Mouse (Mus musculus) limb, embryonic 13.5 days (tissue): ENCODE data around the gene Exoc6. TPM values are rescaled to one million over a fixed set of nuclear protein-coding genes. Genes with fewer than 3 reads are reported as not detected.
A peak's percentile ranks its signal among the peaks of the same experiment; 100 is the strongest.

Experiments
- ATAC-seq: fragments of 200-750 bp; cut with Nextera tagmentation; 2 replicates; pipeline ENCODE4 v1.8.0; 2017; ENCODE audit warnings: low read depth, moderate number of reproducible peaks, moderate TSS enrichment; ENCODE audit not compliant: low FRiP score
- H3K27ac ChIP-seq: fragments of 300-500 bp; sonication (generic); 2 replicates; pipeline ENCODE4 v1.5.1; 2015; ENCODE audit warnings: inconsistent platforms, mild to moderate bottlenecking, moderate library complexity
- H3K27me3 ChIP-seq: fragments of 300-500 bp; sonication (generic); 2 replicates; pipeline ENCODE4 v1.6.1; 2015; ENCODE audit warnings: mild to moderate bottlenecking, inconsistent platforms
- H3K36me3 ChIP-seq: fragments of 300-500 bp; sonication (generic); 2 replicates; pipeline ENCODE4 v1.6.1; 2015; ENCODE audit warnings: inconsistent platforms, mild to moderate bottlenecking, moderate library complexity
- H3K4me1 ChIP-seq: fragments of 300-500 bp; sonication (generic); 2 replicates; pipeline ENCODE4 v1.6.1; 2015; ENCODE audit warnings: inconsistent platforms
- H3K4me2 ChIP-seq: fragments of 300-500 bp; sonication (generic); replicated peaks from 2 replicates; pipeline ENCODE4 v1.6.1; 2015; ENCODE audit warnings: inconsistent platforms, mild to moderate bottlenecking, moderate library complexity
- H3K4me3 ChIP-seq: fragments of 300-500 bp; sonication (generic); 2 replicates; pipeline ENCODE4 v1.5.1; 2015; ENCODE audit warnings: moderate library complexity, mild to moderate bottlenecking, inconsistent platforms
- H3K9ac ChIP-seq: fragments of 300-500 bp; sonication (generic); 2 replicates; pipeline ENCODE4 v1.6.1; 2015; ENCODE audit warnings: mild to moderate bottlenecking, inconsistent platforms
- H3K9me3 ChIP-seq: fragments of 300-500 bp; sonication (generic); 2 replicates; pipeline ENCODE4 v1.6.1; 2016; ENCODE audit warnings: inconsistent platforms
- WGBS: fragments of 180-500 bp; shearing (Covaris S2); methylation state at CpG from one replicate; pipeline ENCODE4 v1.1.7; 2015; 5-methylcytosine and 5-hydroxymethylcytosine counted together
- polyA plus RNA-seq: library from polyadenylated mRNA; unstranded; fragments of >200 nt; fragmentation: Nextera tagmentation; extraction: Ambion mirVana; gene quantifications from 2 replicates; pipeline ENCODE4 v1.2.1, GENCODE M21; 2015

Exoc6 gene
- polyA plus RNA-seq, 1 experiment from 2014 or later: 7.2 TPM

DNA sequence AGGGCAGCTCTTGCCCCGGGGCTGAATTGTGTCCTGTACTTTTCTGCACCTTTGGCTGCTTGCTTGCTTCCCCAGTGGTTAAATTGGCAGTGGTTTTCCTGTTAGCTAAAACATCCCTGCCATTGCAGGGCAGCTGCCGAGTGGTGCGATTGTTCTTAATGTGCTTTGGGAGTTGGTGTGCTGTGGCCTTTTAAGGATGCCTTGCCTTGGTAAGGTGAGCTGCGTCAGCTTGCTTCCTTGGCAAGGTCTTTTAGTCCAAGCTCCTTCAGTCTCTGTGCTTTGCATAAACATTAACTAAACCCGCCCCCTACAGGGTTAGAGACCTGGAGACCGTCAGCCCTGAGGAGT is 9.8 kb downstream of the Exoc6 start:
- Histone ChIP-seq H3K9ac (no peak overlapping the region), H3K27me3 (no peaks in the 10 kb centered on the region), H3K9me3 (no peaks in the 10 kb centered on the region), H3K4me1 (peaks cover 10% of the 10 kb centered on the region), H3K36me3 (no peaks in the 10 kb centered on the region), H3K4me3 (no peak overlapping the region), H3K4me2 (peak overlapping the region; percentile 41; the same call in 1 of the 2 replicates), H3K27ac (no peak overlapping the region)
- 29% methylated on average over 6 of the region's 6 CpGs for WGBS
- no peak for ATAC-seq

DNA sequence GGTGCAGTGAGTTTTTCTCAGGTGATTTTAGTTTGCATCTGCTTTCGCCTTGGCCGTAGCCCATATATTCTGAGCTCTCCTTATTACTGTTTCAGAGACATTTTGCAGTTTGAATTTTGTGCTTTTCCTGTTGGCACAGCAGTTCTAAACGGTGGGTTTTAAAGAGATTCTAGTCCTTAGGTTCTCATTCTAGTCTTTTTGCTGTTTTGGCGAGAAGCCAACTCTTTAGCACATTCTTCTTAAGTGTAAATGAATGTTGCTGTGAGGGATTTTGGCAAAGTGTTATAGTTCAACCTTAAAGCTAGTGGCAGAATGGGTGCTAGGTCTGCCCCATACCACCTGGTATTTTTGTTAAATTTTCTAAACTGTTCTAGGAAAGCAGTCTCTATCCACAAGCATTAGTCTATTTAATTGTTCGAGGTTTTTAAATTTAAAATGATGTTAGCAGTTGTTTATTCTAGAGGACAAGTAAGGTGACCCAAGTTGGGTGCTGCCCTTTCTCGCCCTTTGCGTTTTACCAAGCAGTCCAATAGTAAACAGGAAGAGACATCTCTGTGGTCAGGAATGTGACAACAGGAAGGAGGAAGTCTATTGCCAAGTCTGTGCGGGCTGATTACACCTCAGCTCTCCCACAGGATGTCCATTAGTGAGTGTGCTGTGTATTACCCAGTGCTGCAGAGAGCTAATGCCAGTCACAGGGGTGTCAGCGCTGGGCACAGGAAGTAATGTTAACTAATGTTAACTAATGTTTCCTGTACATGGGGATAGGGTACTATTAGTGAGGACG is 11.1 kb downstream of the Exoc6 start:
- Histone ChIP-seq H3K27ac (no peak overlapping the region), H3K9ac (no peak overlapping the region), H3K9me3 (no peaks in the 10 kb centered on the region), H3K4me3 (no peak overlapping the region), H3K27me3 (no peaks in the 10 kb centered on the region), H3K4me1 (peaks cover 10% of the 10 kb centered on the region), H3K4me2 (no peak overlapping the region), H3K36me3 (no peaks in the 10 kb centered on the region)
- no peak for ATAC-seq
- WGBS: 61% methylated on average over 10 of the region's 10 CpGs

DNA sequence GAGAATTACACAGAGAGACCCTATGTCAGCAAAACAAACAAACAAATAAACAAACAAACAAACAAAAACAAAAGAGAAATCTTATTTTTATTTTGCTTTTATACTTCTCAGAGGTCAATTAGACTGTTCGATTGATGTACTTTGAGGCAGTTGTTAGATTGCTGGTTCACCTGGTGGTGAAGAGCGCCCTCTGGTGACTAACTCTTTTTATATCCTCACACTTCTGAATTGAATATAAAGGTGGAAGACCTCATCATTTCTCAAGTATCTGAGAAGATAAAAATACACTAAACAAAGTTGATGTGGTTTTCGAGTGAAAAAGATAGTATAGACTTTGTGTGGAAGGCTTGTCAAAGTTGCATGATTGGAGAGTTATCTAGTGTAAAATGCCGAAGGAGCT is 13.5 kb downstream of the Exoc6 start:
- H3K36me3 ChIP-seq: no peaks in the 10 kb centered on the region
- 30% methylated on average over 4 of the region's 4 CpGs for WGBS
- no peak overlapping the region for H3K27ac ChIP-seq
- H3K4me3 ChIP-seq: no peak overlapping the region
- no peaks in the 10 kb centered on the region for H3K9me3 ChIP-seq
- peaks cover 2% of the 10 kb centered on the region; the same call in 1 of the 2 replicates for H3K27me3 ChIP-seq
- peaks cover 10% of the 10 kb centered on the region for H3K4me1 ChIP-seq
- H3K4me2 ChIP-seq: no peak overlapping the region
- ATAC-seq: no peak
- no peak overlapping the region for H3K9ac ChIP-seq

DNA sequence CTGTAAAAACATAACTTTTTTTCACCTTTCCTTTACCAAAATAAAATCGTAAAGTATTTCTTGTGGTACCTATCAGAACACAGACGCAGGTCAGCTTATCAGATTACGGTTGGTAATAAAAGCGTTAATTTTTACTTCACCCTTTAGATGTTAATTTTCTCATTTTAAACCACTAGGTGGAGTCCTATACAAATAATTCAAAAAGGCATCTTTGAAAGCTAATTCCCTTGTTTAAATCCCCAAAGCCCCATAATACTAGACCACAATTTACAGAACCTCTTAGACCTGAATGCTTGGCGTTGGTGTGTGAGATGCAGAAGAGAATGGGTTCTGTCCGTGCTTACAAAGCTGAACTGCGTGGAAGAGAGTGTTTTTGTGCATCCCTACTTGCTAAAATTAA is 15.6 kb downstream of the Exoc6 start:
- H3K4me3 ChIP-seq: no peak overlapping the region
- 36% methylated on average over 7 of the region's 7 CpGs for WGBS
- no peaks in the 10 kb centered on the region; the same call in 1 of the 2 replicates for H3K4me1 ChIP-seq
- H3K27ac ChIP-seq: no peak overlapping the region
- no peak overlapping the region for H3K4me2 ChIP-seq
- no peaks in the 10 kb centered on the region for H3K9me3 ChIP-seq
- H3K9ac ChIP-seq: no peak overlapping the region
- H3K36me3 ChIP-seq: no peaks in the 10 kb centered on the region
- no peak for ATAC-seq
- H3K27me3 ChIP-seq: peaks cover 2% of the 10 kb centered on the region; the same call in 1 of the 2 replicates

DNA sequence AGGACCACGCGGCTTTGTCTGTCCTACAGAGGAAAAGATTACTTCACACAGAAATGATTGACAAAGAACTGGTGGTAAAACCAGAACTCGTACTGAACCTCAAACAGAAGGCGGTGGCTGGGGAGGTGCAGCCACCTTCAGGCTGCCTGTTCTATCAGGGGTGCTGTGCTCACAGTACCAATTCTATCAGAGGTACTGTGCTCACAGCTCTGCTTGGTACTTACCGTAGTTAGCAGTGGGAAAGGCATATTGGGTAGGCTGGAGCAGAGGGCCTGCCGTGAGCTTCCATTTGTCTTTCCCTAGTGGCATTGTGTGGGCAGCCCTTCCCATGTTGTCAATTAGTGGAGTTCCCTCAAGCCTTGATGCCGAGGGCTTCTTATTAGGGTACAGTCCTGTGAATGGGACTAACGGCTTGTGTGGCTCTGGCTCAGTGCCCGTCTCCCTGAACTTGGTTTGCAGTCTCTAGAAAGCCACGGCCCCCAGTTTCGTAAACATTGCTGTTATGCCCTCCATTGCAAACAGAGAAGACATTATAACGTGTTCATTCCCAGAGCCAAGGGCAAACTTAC is 19.1 kb downstream of the Exoc6 start:
- H3K27me3 ChIP-seq: peaks cover 2% of the 10 kb centered on the region; the same call in 1 of the 2 replicates
- no peak overlapping the region for H3K4me2 ChIP-seq
- 74% methylated on average over 12 of the region's 12 CpGs for WGBS
- H3K36me3 ChIP-seq: no peaks in the 10 kb centered on the region
- no peak for ATAC-seq
- H3K9ac ChIP-seq: no peak overlapping the region
- H3K4me3 ChIP-seq: no peak overlapping the region
- H3K27ac ChIP-seq: no peak overlapping the region
- no peaks in the 10 kb centered on the region; the same call in 1 of the 2 replicates for H3K4me1 ChIP-seq
- no peaks in the 10 kb centered on the region for H3K9me3 ChIP-seq

DNA sequence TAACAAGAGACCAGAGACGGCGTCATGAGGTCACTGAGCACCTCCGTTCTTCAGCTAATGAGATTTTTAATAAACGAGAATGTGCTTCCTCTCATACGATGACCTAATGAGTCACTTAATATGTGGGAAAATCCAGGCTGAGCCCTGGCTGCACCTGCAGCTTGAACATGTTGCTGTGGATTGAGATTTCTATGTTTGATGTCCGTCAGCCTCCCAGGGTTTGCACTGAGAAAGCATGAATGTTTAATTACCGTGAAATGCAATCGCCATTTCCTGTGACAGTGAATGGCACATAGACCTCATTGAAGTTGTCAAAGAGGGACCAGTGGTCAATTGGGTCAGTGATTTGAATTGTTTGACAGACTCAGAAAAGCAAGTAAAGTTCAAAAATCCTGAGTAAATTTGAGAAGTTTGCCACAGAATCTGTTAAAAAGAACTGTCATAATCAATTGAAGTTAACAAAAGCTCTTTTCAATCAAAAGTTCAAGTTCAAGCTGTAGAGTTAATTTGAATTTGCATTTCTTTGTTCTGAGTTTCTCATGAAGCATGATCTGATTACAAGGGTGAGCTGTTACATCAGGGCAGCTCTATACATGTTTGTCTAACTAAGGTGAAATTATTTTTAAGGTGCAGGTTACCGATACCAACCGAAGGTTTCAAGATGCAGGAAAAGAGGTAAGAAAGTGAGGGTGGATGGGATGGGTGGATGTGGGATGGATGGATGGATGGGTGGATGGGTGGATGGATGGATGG is 20.9 kb downstream of the Exoc6 start:
- Histone ChIP-seq H3K4me2 (no peak overlapping the region), H3K9me3 (no peaks in the 10 kb centered on the region), H3K27ac (no peak overlapping the region), H3K4me3 (no peak overlapping the region), H3K9ac (no peak overlapping the region), H3K36me3 (no peaks in the 10 kb centered on the region), H3K27me3 (peaks cover 2% of the 10 kb centered on the region; the same call in 1 of the 2 replicates), H3K4me1 (no peaks in the 10 kb centered on the region; the same call in 1 of the 2 replicates)
- no peak for ATAC-seq
- WGBS: 86% methylated on average over 10 of the region's 10 CpGs

DNA sequence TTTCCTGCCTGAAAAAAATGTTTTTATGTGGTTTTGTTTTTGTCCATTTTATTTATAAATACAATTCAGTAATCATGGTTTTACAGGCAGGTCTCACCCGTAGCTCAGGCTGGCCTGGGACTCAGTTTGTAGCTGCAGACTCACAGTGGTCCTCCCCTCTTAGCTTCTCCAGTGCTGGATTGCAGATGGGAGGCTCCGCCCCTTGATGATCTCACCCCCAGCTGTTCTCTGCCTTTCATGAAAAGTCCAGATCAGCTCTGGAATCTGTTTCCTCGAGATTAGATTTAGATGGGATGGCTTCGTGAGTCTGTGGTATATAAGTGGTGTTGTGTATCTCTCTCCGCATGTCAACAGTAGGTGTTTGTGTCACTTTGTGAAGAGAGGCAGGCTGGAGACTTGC is 24.6 kb downstream of the Exoc6 start:
- Histone ChIP-seq H3K4me1 (no peaks in the 10 kb centered on the region), H3K9ac (no peak overlapping the region), H3K36me3 (no peaks in the 10 kb centered on the region), H3K9me3 (no peaks in the 10 kb centered on the region), H3K27ac (no peak overlapping the region), H3K4me3 (no peak overlapping the region), H3K4me2 (no peak overlapping the region), H3K27me3 (no peaks in the 10 kb centered on the region)
- ATAC-seq: 0 out of 2 replicates have a peak, but pooled peaks have one; percentile 19
- WGBS: 52% methylated on average over 5 of the region's 5 CpGs

DNA sequence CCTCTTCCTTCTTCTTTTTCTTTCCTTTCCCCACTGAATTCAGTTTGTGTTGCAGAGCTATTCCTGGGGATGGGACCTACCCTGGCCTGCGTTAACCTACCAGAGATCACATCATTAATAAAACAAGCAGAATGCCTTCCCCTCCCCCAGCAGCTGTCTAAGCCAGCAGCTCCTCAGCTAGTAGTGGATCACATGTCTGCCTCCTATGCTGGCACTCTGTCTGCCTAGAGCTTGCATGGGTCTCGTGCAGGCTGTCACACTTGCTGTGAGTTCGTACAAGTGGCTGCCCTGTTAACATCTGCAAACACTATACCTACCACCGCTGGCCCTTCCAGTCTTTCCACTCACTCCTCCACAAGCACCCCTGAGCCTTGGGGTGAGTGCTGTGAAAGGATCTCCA is 29.4 kb downstream of the Exoc6 start:
- no peak overlapping the region for H3K4me3 ChIP-seq
- no peaks in the 10 kb centered on the region for H3K4me1 ChIP-seq
- no peaks in the 10 kb centered on the region for H3K27me3 ChIP-seq
- 33% methylated on average over 4 of the region's 4 CpGs for WGBS
- H3K9me3 ChIP-seq: no peaks in the 10 kb centered on the region
- no peak overlapping the region for H3K27ac ChIP-seq
- no peak overlapping the region for H3K9ac ChIP-seq
- no peak overlapping the region for H3K4me2 ChIP-seq
- ATAC-seq: no peak
- no peaks in the 10 kb centered on the region for H3K36me3 ChIP-seq

DNA sequence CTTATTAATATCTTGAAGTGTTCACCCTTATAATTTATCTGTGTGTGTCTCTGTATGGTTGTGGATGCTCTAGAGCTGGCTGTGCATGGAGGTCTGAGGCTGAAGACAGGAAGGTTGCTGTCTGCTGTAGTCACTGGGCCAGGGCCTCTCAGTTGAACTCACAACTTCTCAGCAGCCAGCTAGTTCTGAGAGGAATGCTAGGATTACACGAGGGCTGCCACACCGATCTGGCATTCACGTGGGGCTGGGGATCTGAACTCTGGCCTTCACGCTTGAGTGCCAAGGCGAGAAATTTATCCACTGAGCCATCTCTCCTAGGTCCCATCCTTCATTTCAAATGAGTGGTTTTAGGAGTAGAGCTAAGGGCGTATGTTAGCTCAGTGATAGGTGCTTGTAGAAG is 30.2 kb downstream of the Exoc6 start:
- ATAC-seq: no peak
- Histone ChIP-seq H3K9ac (no peak overlapping the region), H3K4me2 (no peak overlapping the region), H3K4me3 (no peak overlapping the region), H3K9me3 (no peaks in the 10 kb centered on the region), H3K27ac (no peak overlapping the region), H3K4me1 (peaks cover 5% of the 10 kb centered on the region), H3K27me3 (no peaks in the 10 kb centered on the region), H3K36me3 (no peaks in the 10 kb centered on the region)
- whole genome bisulfite sequencing: 81% methylated on average over 6 of the region's 6 CpGs

DNA sequence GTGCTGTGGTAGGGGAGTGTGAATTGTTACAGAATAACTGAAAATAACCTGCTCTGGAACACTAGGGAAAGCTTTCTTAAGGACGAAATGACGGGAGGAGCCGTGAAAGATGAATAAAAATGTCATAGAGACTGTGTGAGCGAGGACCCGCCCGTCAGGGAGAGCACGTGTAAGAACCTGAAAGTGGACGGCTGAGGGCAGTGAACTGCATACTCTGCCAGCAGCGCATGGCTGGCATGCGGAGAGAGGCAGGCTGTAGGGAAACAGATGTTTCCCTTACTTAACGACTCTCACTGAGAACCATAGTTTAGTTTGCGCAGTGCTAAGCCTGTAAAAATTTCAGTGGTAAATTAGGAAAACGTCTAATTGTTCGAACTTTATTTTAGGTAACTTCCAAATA is 35.0 kb downstream of the Exoc6 start:
- Histone ChIP-seq H3K4me3 (no peak overlapping the region), H3K9me3 (no peaks in the 10 kb centered on the region), H3K27ac (no peak overlapping the region), H3K4me2 (peak overlapping the region; percentile 47), H3K9ac (no peak overlapping the region; the same call in 1 of the 2 replicates), H3K27me3 (no peaks in the 10 kb centered on the region; the same call in 1 of the 2 replicates), H3K4me1 (peaks cover 8% of the 10 kb centered on the region), H3K36me3 (no peaks in the 10 kb centered on the region)
- 11% methylated on average over 14 of the region's 14 CpGs for WGBS
- peak; percentile 54 for ATAC-seq

DNA sequence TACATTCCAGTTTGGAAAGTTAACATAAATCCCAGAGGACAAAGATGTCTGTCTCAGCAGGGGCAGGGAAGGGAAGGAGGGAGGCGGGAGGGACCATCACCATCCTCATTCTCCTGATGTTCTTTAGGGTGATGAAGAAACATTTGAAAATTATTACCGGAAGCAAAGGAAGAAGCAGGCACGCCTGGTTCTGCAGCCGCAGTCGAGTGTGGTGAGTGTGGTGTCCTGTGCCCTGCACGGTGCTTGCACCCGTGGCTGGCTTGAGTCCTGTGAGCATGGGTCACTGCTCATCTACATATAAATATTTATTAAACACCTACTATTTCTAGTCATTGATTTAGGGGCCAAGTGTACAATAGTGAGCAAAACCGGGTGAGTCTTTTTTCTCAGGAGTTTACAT is 35.5 kb downstream of the Exoc6 start:
- Histone ChIP-seq H3K9me3 (no peaks in the 10 kb centered on the region), H3K4me3 (no peak overlapping the region), H3K9ac (no peak overlapping the region; the same call in 1 of the 2 replicates), H3K4me1 (peaks cover 8% of the 10 kb centered on the region), H3K27me3 (no peaks in the 10 kb centered on the region; the same call in 1 of the 2 replicates), H3K36me3 (no peaks in the 10 kb centered on the region), H3K4me2 (peak overlapping the region; percentile 47), H3K27ac (no peak overlapping the region)
- 50% methylated on average over 8 of the region's 8 CpGs for whole genome bisulfite sequencing
- no peak for ATAC-seq

DNA sequence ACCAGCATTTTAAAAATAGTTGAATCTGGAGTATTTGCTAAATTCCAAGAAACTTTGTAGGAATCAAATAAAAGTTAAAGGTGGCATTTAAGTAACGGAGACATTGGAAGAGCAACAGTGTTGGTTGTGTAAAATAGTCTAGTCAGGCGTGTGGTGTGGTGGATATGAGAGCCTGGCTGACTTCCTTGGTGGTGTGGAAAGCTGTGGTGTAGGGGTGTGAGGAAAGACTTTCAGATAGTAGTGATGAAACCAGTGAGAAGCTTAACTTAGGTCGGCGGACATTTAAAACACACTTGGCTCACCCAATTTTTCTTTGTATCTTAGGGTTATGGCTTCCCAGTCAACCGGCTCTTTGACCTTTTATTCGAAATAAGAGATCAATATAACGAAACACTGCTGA is 40.3 kb downstream of the Exoc6 start:
- no peak overlapping the region for H3K9ac ChIP-seq
- H3K36me3 ChIP-seq: no peaks in the 10 kb centered on the region
- no peaks in the 10 kb centered on the region; the same call in 1 of the 2 replicates for H3K27me3 ChIP-seq
- ATAC-seq: no peak
- H3K27ac ChIP-seq: no peak overlapping the region
- H3K4me2 ChIP-seq: no peak overlapping the region
- no peak overlapping the region for H3K4me3 ChIP-seq
- WGBS: 96% methylated on average over 7 of the region's 7 CpGs
- H3K4me1 ChIP-seq: peaks cover 3% of the 10 kb centered on the region; the same call in 1 of the 2 replicates
- no peaks in the 10 kb centered on the region for H3K9me3 ChIP-seq
